In genomic region chr12:76324679-76325431, GRCm38 (mm10) we compare ENCODE assay signal across 8 mouse cellular contexts. TPM values are rescaled to one million over a fixed set of nuclear protein-coding genes. Genes with fewer than 3 reads are reported as not detected.
DNase-seq lines count a peak whose midpoint lies in the region; ATAC-seq and TF ChIP-seq lines count a peak whose summit lies in the region.

Gene Akap5 (plus strand): TSS chr12:76324891.

- no peak within 1 kb of the TSS for H3K27ac ChIP-seq in intestine, postnatal 0 days (ENCODE audit: low read depth, low read length)
- H3K27ac ChIP-seq in liver, embryonic 14.5 days, result no peak within 1 kb of the TSS
- H3K27ac ChIP-seq in neural tube, embryonic 12.5 days, result no peak within 1 kb of the TSS

- H3K4me3 ChIP-seq in intestine, postnatal 0 days (ENCODE audit: low read depth, low read length), result peak within 1 kb of the TSS; percentile 54
- H3K4me3 ChIP-seq in liver, embryonic 14.5 days (ENCODE audit: insufficient read depth in 1 of 2, low read depth in 2 of 2, low read length in 2 of 2), result peak within 1 kb of the TSS; percentile 33 to 34
- peak within 1 kb of the TSS; percentile 45 for H3K4me3 ChIP-seq in neural tube, embryonic 12.5 days

- TF ChIP-seq EP300 in liver, embryonic 14.5 days (IDR thresholded peaks at IDR 0.05; ENCODE audit: low read depth), result no peak

- peak; percentile 55 for ATAC-seq in granulocyte monocyte progenitor cell, adult 5-6 weeks (replicated peaks; ENCODE audit: poor library complexity, severe bottlenecking)
- ATAC-seq in intestine, postnatal 0 days, result peak; percentile 25; the same call in 1 of the 2 replicates
- peak; percentile 68; the same call in 1 of the 2 replicates for ATAC-seq in liver, embryonic 14.5 days (ENCODE audit: insufficient read depth)
- ATAC-seq in neural tube, embryonic 12.5 days (ENCODE audit: low FRiP score, low read depth), result peak; percentile 97

- no peaks in the 10 kb centered on the region for H3K4me1 ChIP-seq in intestine, postnatal 0 days (replicated peaks; ENCODE audit: control insufficient read depth, insufficient read depth, low read length)
- H3K4me1 ChIP-seq in liver, embryonic 14.5 days (replicated peaks; ENCODE audit: control insufficient read depth in 2 of 2, insufficient read depth in 2 of 2, low read length in 1 of 2), result no peaks in the 10 kb centered on the region
- H3K4me1 ChIP-seq in neural tube, embryonic 12.5 days, result 0 out of 2 replicates have a peak, but pooled peaks cover 6% of the 10 kb centered on the region

- H3K4me2 ChIP-seq in intestine, postnatal 0 days (replicated peaks; ENCODE audit: low read depth), result peak within 1 kb of the TSS; percentile 99
- H3K4me2 ChIP-seq in liver, embryonic 14.5 days (ENCODE audit: low read depth), result peak within 1 kb of the TSS; percentile 52
- peak within 1 kb of the TSS; percentile 75 for H3K4me2 ChIP-seq in neural tube, embryonic 12.5 days (replicated peaks)

- peak within 1 kb of the TSS; percentile 40; the same call in 1 of the 2 replicates for H3K9ac ChIP-seq in intestine, postnatal 0 days (ENCODE audit: low read depth, low read length)
- H3K9ac ChIP-seq in liver, embryonic 14.5 days (replicated peaks), result no peak within 1 kb of the TSS; the same call in 1 of the 2 replicates
- peak within 1 kb of the TSS; percentile 57 for H3K9ac ChIP-seq in neural tube, embryonic 12.5 days

- no peak for TF ChIP-seq CTCF in intestine, postnatal 0 days (IDR thresholded peaks at IDR 0.05; ENCODE audit: low read depth)
- no peak for TF ChIP-seq CTCF in liver, embryonic 14.5 days (IDR thresholded peaks at IDR 0.05; ENCODE audit: low read depth)

- no peaks in the 10 kb centered on the region for H3K9me3 ChIP-seq in intestine, postnatal 0 days (ENCODE audit: control insufficient read depth)
- no peaks in the 10 kb centered on the region for H3K9me3 ChIP-seq in liver, embryonic 14.5 days (ENCODE audit: control insufficient read depth, low read length)
- H3K9me3 ChIP-seq in neural tube, embryonic 12.5 days, result no peaks in the 10 kb centered on the region

- peak; percentile 59 for DNase-seq in layer of hippocampus, adult 11-12 months (ENCODE audit: low spot score)
- no peak for DNase-seq in layer of hippocampus, adult 9-10 months (ENCODE audit: low spot score)
- peak; percentile 80 for DNase-seq in embryo, embryonic 10 days (ENCODE audit: low spot score)
- DNase-seq in liver, embryonic 14.5 days (ENCODE audit: low read depth in 3 of 3, low spot score in 3 of 3), result no peak
- DNase-seq in testis, postnatal 10 days (ENCODE audit: low spot score), result peak; percentile 81

- no peaks in the 10 kb centered on the region; the same call in 1 of the 2 replicates for H3K36me3 ChIP-seq in intestine, postnatal 0 days (ENCODE audit: control insufficient read depth, insufficient read depth)
- H3K36me3 ChIP-seq in liver, embryonic 14.5 days (replicated peaks; ENCODE audit: control insufficient read depth, insufficient read depth, low read depth), result peaks cover 7% of the 10 kb centered on the region
- H3K36me3 ChIP-seq in neural tube, embryonic 12.5 days, result peaks cover 6% of the 10 kb centered on the region; the same call in 1 of the 2 replicates

- WGBS in intestine, postnatal 0 days, result 2% methylated on average over 53 of the region's 53 CpGs
- 3% methylated on average over 53 of the region's 53 CpGs for WGBS in liver, embryonic 14.5 days (ENCODE audit: insufficient replicate concordance)
- WGBS in neural tube, embryonic 12.5 days, result 2% methylated on average over 53 of the region's 53 CpGs

- H3K27me3 ChIP-seq in intestine, postnatal 0 days (replicated peaks; ENCODE audit: control insufficient read depth, insufficient read depth, low read length), result no peaks in the 10 kb centered on the region
- no peaks in the 10 kb centered on the region for H3K27me3 ChIP-seq in liver, embryonic 14.5 days (ENCODE audit: control insufficient read depth, insufficient read depth, low read length)
- no peaks in the 10 kb centered on the region for H3K27me3 ChIP-seq in neural tube, embryonic 12.5 days (replicated peaks)

RNA-seq across cellular contexts. Expression of gene Akap5, which starts in this region (rescaled TPM):
- total RNA-seq in granulocyte monocyte progenitor cell, adult 5-6 weeks (2014; fragmentation: Nextera tagmentation), result 0.17 TPM in 1 of 2 replicates, not detected in the other
- total RNA-seq in granulocyte monocyte progenitor cell, adult 5-6 weeks (2017), result 0.21 and 0.30 TPM in 2 replicates
- polyA plus RNA-seq in intestine, postnatal 0 days (2015; fragmentation: Nextera tagmentation; extraction: Ambion mirVana), result 0.85 and 1.1 TPM in 2 replicates
- 0.21 and 0.32 TPM in 2 replicates for polyA plus RNA-seq in liver, embryonic 14.5 days (2012; rRNA removed)
- 0.14 and 0.25 TPM in 2 replicates for polyA plus RNA-seq in liver, embryonic 14.5 days (2014; fragmentation: Nextera tagmentation; extraction: Ambion mirVana)
- 5.0 and 5.8 TPM in 2 replicates for polyA plus RNA-seq in neural tube, embryonic 12.5 days (2016; fragmentation: Nextera tagmentation; extraction: Ambion mirVana)

Comparison
In these comparisons a context has a peak if more than half of its experiments do, and no peak if none do; other contexts are left out.
1. DNase-seq: peak in layer of hippocampus, adult 11-12 months (single experiment), embryo, embryonic 10 days (single experiment) and testis, postnatal 10 days (single experiment); none in layer of hippocampus, adult 9-10 months (single experiment) and liver, embryonic 14.5 days (0 of 3).
2. Peak in ATAC-seq in granulocyte monocyte progenitor cell, adult 5-6 weeks; RNA of the gene not detected or under 1 TPM.
3. Peak in ATAC-seq, H3K4me3 ChIP-seq and H3K4me2 ChIP-seq in liver, embryonic 14.5 days; RNA of the gene not detected or under 1 TPM.
4. ATAC-seq: peak in every context shown above with its lines; median percentile 97 in neural tube, embryonic 12.5 days; 68 in liver, embryonic 14.5 days; 55 in granulocyte monocyte progenitor cell, adult 5-6 weeks; 25 in intestine, postnatal 0 days.
5. Peak in every context shown above with its lines, with median percentiles within 50 percentile points of each other: H3K4me2 ChIP-seq and H3K4me3 ChIP-seq.